Mouse (Mus musculus) forebrain, embryonic 12.5 days (tissue): ENCODE results near the gene Npw. TPM values are rescaled to one million over a fixed set of nuclear protein-coding genes. Genes with fewer than 3 reads are reported as not detected.

Source experiments
- ATAC-seq: fragments of 200-750 bp; cut with Nextera tagmentation; 2 replicates; pipeline ENCODE4 v1.8.0; 2017; ENCODE audit warnings: moderate TSS enrichment; ENCODE audit not compliant: low FRiP score
- H3K27ac ChIP-seq: fragments of 300-500 bp; sonication (generic); 2 replicates; pipeline ENCODE4 v1.5.1; 2016; ENCODE audit warnings: mild to moderate bottlenecking
- H3K27me3 ChIP-seq: fragments of 300-500 bp; sonication (generic); 2 replicates; pipeline ENCODE4 v1.6.1; 2016; ENCODE audit warnings: mild to moderate bottlenecking
- H3K36me3 ChIP-seq: fragments of 300-500 bp; sonication (generic); replicated peaks from 2 replicates; pipeline ENCODE4 v1.6.1; 2016; ENCODE audit warnings: mild to moderate bottlenecking
- H3K4me1 ChIP-seq: fragments of 300-500 bp; sonication (generic); 2 replicates; pipeline ENCODE4 v1.6.1; 2016
- H3K4me2 ChIP-seq: fragments of 300-500 bp; sonication (generic); 2 replicates; pipeline ENCODE4 v1.6.1; 2016; ENCODE audit warnings: mild to moderate bottlenecking, moderate library complexity
- H3K4me3 ChIP-seq: fragments of 300-500 bp; sonication (generic); replicated peaks from 2 replicates; pipeline ENCODE4 v1.5.1; 2016; ENCODE audit warnings: mild to moderate bottlenecking
- H3K9ac ChIP-seq: fragments of 300-500 bp; sonication (generic); 2 replicates; pipeline ENCODE4 v1.6.1; 2016; ENCODE audit warnings: mild to moderate bottlenecking
- H3K9me3 ChIP-seq: fragments of 300-500 bp; sonication (generic); 2 replicates; pipeline ENCODE4 v1.6.1; 2016
- WGBS: fragments of 180-500 bp; shearing (Covaris S2); methylation state at CpG from one replicate; pipeline ENCODE4 v1.1.7; 2016; 5-methylcytosine and 5-hydroxymethylcytosine counted together
- polyA plus RNA-seq: library from polyadenylated mRNA; unstranded; fragments of >200 nt; fragmentation: Nextera tagmentation; extraction: Ambion mirVana; gene quantifications from 2 replicates; pipeline ENCODE4 v1.2.1, GENCODE M21; 2016

The Npw gene
- polyA plus RNA-seq, 1 experiment from 2014 or later = not detected

DNA sequence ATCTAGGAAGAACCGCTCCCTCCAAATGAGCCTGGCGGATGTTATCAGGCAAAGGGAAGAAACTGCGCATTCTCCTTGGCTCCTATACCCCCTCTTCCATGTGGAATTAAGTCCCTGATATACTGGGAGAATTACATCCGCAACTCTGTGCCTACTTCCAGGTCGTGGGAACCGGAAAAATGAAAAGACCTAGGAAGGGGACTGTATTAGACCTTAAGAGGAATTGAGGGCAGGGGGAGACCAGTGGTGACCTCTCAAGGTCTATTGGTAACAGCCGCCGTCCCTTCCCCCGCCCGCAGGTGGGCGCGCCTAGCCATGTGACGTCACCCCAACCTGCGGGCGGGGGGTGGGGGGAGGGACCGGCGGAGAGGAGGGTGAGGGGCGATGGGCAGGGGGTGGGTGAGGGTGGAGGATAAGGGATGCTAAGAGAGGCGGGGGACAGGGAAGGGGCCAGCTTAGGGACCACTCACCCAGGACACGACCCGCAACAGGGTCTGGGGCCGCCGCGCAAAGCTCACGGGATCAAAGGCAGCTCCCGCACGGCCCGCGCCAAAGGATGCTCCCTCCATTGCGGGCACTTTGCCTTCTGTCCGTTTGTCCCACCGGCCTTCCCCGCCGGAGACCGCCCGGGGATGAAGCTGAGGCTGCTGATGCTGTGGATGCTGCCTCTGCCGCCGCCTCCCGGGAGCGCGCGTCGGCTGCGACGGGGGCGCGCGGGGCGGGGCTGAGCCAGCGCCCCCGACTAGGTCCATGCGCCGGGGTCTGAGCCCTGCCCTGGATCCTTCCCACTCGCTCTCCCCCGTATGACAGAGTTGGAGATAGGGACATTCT lies 31.2 kb upstream of the Npw start, which contains the start of gene Syngr3:
Syngr3 (minus strand) TSS at position 705 of the 831 bp plus-strand sequence.
- peak; percentile 59 for ATAC-seq
- Histone ChIP-seq H3K27me3 (peaks cover 52% of the 10 kb centered on the region), H3K9ac (peak within 1 kb of the TSS; percentile 77), H3K27ac (peak within 1 kb of the TSS; percentile 47; the same call in 1 of the 2 replicates), H3K4me1 (peaks cover 35% of the 10 kb centered on the region), H3K36me3 (peaks cover 15% of the 10 kb centered on the region), H3K4me2 (peak within 1 kb of the TSS; percentile 86), H3K4me3 (peak within 1 kb of the TSS; percentile 64), H3K9me3 (no peaks in the 10 kb centered on the region)
- 1% methylated on average over 53 of the region's 55 CpGs for whole genome bisulfite sequencing

DNA sequence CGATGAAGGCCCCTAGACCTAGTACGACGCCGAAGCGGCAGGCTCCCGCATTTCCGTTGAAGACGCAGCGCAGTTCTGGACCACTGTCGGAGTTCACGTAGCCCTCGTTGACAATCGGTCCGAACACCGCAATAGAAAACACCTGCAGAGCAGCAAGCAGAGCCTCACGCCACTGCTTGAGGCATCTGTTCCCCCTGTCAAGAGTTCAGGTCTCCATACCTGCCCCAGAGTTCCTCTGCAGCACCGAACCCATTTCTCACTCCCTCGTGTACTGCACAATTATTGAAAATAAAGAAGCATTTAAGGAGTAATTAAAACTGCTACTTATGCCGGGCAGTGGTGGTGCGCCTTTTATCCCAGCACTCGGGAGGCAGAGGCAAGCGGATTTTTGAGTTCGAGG lies 29.3 kb upstream of the Npw start:
- Histone ChIP-seq H3K9ac (no peak overlapping the region; the same call in 1 of the 2 replicates), H3K27ac (no peak overlapping the region), H3K4me3 (peak overlapping the region; percentile 30), H3K4me1 (peaks cover 33% of the 10 kb centered on the region), H3K36me3 (peaks cover 7% of the 10 kb centered on the region), H3K9me3 (no peaks in the 10 kb centered on the region), H3K4me2 (peak overlapping the region; percentile 52), H3K27me3 (peaks cover 52% of the 10 kb centered on the region)
- 19% methylated on average over 23 of the region's 23 CpGs for WGBS
- ATAC-seq = no peak

DNA sequence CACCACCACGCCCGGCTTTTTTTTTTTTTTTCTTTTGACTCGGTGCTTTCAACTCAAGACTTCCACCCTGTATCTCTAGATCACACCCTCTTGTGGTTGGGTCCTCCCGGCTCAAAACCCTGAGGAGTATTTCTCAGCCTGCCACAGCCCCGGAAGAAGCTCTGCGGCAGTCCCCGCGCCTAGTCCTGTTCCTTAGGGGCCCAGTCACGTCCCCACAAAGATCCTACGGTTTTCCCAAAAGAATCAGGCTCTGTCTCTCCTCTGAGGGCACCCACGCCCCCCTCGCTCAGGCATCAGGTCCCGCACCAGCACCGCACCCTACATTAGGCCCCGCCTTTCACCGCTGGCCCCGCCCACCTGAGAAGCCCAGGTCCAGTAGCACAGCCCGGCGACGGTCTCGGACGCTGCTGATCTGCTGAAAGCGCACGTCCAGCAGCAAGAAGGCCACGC lies 28.9 kb upstream of the Npw start:
- Histone ChIP-seq H3K27ac (no peak overlapping the region), H3K9ac (no peak overlapping the region; the same call in 1 of the 2 replicates), H3K4me2 (peak overlapping the region; percentile 52), H3K9me3 (no peaks in the 10 kb centered on the region), H3K27me3 (peaks cover 52% of the 10 kb centered on the region), H3K36me3 (peaks cover 7% of the 10 kb centered on the region), H3K4me1 (peaks cover 33% of the 10 kb centered on the region), H3K4me3 (peak overlapping the region; percentile 30)
- ATAC-seq = no peak
- WGBS = 3% methylated on average over 25 of the region's 25 CpGs

DNA sequence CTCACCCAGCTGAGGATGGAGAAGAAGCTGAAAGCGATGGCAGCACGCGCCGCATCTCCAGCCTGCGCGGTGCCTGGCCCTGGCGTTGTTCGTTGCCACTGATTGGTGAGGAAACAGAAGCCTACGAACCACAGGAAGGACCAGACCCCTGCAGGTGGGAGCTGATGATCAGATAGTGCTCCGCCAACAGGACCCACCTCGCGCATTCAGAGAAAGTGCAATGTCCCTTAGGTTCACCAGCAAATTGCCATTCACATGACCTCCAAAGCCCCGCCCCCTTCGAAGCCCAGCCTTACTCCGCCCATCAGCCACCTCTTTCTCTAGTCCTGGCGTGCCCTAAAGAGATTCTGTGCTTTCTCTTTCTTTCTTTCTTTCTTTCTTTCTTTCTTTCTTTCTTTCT lies 28.3 kb upstream of the Npw start:
- peaks cover 52% of the 10 kb centered on the region for H3K27me3 ChIP-seq
- H3K36me3 ChIP-seq = peaks cover 11% of the 10 kb centered on the region
- no peaks in the 10 kb centered on the region for H3K9me3 ChIP-seq
- H3K4me2 ChIP-seq = peak overlapping the region; percentile 27; the same call in 1 of the 2 replicates
- no peak overlapping the region for H3K4me3 ChIP-seq
- no peak overlapping the region for H3K27ac ChIP-seq
- H3K9ac ChIP-seq = no peak overlapping the region
- no peak for ATAC-seq
- WGBS = 23% methylated on average over 16 of the region's 16 CpGs
- H3K4me1 ChIP-seq = peaks cover 33% of the 10 kb centered on the region

DNA sequence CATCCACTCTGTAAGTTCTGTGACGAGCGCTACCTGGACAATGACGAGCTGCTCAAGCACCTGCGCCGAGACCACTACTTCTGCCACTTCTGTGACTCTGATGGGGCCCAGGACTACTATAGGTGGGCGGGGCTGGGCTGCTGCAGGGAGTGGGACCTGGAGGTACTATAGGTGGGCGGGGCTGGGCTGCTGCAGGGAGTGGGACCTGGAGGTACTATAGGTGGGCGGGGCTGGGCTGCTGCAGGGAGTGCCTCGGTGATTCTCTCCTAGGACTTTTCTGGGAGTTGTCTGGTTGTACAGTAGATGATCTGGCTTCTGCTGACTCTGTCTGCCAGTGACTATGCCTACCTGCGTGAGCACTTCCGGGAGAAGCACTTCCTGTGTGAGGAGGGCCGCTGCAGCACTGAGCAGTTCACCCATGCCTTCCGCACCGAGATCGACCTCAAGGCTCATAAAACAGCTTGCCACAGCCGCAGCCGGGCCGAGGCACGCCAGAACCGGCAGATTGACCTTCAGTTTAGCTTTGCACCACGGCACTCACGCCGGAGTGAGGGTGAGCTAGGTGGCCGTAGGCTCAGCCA lies 19.3 kb upstream of the Npw start:
- no peak for ATAC-seq
- peaks cover 62% of the 10 kb centered on the region for H3K36me3 ChIP-seq
- WGBS = 94% methylated on average over 24 of the region's 24 CpGs
- H3K27ac ChIP-seq = no peak overlapping the region
- H3K4me2 ChIP-seq = no peak overlapping the region
- H3K4me3 ChIP-seq = no peak overlapping the region
- H3K27me3 ChIP-seq = no peaks in the 10 kb centered on the region
- H3K4me1 ChIP-seq = peaks cover 6% of the 10 kb centered on the region; the same call in 1 of the 2 replicates
- H3K9me3 ChIP-seq = no peaks in the 10 kb centered on the region
- H3K9ac ChIP-seq = no peak overlapping the region

DNA sequence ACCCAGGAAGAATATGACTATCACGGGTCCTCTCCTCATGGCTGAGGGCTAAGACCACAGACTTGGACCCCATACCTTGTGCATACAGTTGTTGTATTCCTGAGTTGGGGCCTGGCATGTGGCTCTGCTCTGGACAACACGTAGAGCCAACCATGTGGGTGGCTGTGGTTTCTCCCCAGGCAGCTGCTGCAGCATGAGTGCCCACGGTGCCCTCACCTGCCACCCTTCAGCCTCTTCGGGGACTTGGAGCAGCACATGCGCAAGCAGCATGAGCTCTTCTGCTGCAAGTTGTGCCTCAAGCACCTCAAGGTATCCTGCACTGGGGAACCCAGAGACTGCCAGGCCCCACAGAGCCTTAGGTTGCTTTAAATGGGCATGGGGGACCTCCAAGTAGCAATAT lies 18.6 kb upstream of the Npw start:
- no peak for ATAC-seq
- no peak overlapping the region for H3K4me2 ChIP-seq
- H3K4me3 ChIP-seq = no peak overlapping the region
- H3K36me3 ChIP-seq = peaks cover 55% of the 10 kb centered on the region
- no peak overlapping the region for H3K27ac ChIP-seq
- H3K27me3 ChIP-seq = no peaks in the 10 kb centered on the region
- H3K9ac ChIP-seq = no peak overlapping the region
- 94% methylated on average over 5 of the region's 5 CpGs for WGBS
- peaks cover 13% of the 10 kb centered on the region for H3K4me1 ChIP-seq
- H3K9me3 ChIP-seq = no peaks in the 10 kb centered on the region

DNA sequence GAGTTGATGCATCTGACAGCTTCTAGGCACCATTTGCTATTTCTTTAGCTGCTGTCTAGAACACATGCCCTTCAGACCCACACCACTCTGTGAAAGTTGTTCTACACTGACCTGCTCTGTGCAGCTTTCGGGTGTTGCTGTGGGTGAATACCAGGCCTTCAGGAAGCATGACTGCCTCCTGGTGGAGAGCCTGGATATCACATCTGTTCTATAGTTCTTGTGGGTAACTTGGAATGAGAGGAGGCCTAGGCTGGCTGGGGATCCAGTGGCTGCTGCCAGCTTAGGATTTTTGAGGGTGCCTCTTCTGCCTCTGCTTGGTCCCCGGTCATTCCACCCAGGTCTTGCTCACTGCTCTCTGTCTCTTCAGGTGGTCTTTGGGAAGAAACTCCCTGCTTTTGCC lies 17.9 kb upstream of the Npw start:
- H3K27me3 ChIP-seq = no peaks in the 10 kb centered on the region
- H3K36me3 ChIP-seq = peaks cover 48% of the 10 kb centered on the region
- WGBS = 51% methylated on average over 2 of the region's 2 CpGs
- H3K9ac ChIP-seq = no peak overlapping the region
- H3K4me1 ChIP-seq = peaks cover 20% of the 10 kb centered on the region
- H3K4me3 ChIP-seq = no peak overlapping the region
- H3K4me2 ChIP-seq = no peak overlapping the region
- H3K9me3 ChIP-seq = no peaks in the 10 kb centered on the region
- no peak overlapping the region for H3K27ac ChIP-seq
- peak; percentile 44; the same call in 1 of the 2 replicates for ATAC-seq

DNA sequence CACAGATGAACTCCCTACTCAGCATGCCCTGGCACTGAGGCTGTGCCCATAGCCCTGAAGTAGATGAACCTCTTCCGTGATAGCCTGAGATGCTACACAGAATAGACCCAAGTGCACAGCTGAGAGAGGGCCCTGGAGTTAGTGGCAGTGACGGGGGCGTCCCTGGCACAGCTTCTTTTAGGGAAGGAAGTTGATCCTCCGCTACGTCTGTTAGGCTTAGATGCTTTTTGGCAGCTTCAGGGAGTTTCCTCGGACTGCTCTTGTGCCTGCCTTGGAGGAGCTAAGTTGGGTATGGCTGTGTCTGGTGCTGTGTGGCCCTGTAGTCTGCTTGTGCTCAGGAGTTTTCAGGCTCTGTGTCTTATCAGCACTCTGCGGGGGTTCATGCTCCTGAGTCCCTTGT lies 16.0 kb upstream of the Npw start:
- H3K36me3 ChIP-seq = peaks cover 29% of the 10 kb centered on the region
- no peaks in the 10 kb centered on the region for H3K27me3 ChIP-seq
- H3K9me3 ChIP-seq = no peaks in the 10 kb centered on the region
- H3K9ac ChIP-seq = 0 out of 2 replicates have a peak overlapping the region, but pooled peaks have one; percentile 2
- no peak for ATAC-seq
- H3K4me3 ChIP-seq = no peak overlapping the region
- peaks cover 33% of the 10 kb centered on the region for H3K4me1 ChIP-seq
- H3K27ac ChIP-seq = no peak overlapping the region
- H3K4me2 ChIP-seq = no peak overlapping the region
- WGBS = 93% methylated on average over 7 of the region's 7 CpGs

DNA sequence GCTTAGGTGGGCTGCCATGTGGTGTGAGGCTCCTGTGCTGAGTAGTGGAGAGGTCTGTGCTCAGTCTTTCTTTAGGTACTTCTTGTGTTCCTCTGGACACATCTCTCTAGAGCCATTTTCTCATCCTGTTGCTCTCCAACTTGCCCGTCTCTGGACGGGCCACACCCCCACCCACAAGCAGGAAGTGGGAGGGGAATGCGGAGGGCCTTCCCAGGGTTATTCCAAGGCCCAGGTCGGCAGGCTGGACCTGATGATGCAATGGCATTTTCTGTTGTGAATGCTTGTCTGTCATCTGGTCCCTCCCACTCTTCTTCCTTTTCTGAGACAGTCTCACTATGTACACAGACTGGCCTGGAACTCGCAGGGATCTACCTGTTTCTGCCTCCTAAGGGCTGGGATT lies 13.9 kb upstream of the Npw start:
- no peak overlapping the region for H3K4me3 ChIP-seq
- no peak for ATAC-seq
- peaks cover 38% of the 10 kb centered on the region for H3K4me1 ChIP-seq
- no peaks in the 10 kb centered on the region for H3K9me3 ChIP-seq
- no peak overlapping the region for H3K4me2 ChIP-seq
- peaks cover 7% of the 10 kb centered on the region for H3K36me3 ChIP-seq
- H3K27me3 ChIP-seq = no peaks in the 10 kb centered on the region
- H3K9ac ChIP-seq = 0 out of 2 replicates have a peak overlapping the region, but pooled peaks have one; percentile 13
- no peak overlapping the region for H3K27ac ChIP-seq
- WGBS = 36% methylated on average over 5 of the region's 5 CpGs

DNA sequence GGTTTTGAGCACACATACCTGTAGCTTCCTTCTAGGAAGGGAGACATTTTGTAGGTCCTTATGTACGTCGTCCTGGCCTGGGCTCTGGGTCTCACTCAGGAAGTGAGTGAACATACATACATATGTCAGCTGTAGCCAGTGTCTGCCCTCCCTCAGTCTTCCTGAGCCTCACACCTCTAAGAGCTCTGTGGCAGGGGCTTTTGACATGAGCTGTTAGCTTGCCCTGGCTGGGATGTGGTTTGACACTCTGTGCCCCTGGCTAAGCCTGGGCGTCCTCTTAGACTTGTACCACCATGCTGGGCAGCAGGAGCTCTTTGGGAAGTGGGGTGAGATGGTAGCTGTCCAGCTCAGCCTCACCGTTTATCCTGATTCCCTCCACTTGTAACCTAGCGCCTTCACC lies 13.1 kb upstream of the Npw start:
- H3K4me3 ChIP-seq = 0 out of 2 replicates have a peak overlapping the region, but pooled peaks have one; percentile 99
- H3K9ac ChIP-seq = peak overlapping the region; percentile 99

DNA sequence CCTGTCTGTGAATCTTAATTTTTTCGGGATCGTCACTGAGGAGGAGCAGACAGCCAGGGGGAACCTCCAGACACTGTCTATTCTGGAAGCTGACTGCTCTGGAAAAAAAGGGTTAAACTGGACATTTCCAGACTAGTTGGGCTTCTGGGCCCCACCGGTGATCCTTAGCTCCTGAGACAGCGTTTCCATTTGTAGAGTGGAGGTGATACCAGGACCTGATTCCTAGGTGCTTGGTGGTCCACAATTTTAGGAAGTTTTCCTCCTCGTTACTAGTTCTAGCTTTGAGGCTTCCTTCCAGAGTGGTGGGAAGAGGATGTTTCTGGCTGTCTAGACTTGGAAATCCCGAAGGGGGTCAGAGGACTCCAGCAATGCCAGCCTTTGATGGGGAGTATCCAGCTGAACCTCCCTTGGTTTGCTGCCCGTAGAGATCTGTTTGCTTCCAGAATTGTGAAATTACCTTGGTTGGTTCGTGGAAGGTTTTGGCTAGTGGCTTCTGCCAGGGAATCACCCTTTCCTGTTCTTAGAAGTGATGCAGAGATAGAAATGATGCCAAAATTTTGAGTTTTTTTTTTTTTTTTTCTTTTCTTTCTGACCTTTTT lies 12.1 kb upstream of the Npw start:
- Histone ChIP-seq H3K4me3 (peak overlapping the region; percentile 99), H3K36me3 (no peaks in the 10 kb centered on the region; the same call in 1 of the 2 replicates), H3K9ac (peak overlapping the region; percentile 99), H3K27ac (peak overlapping the region; percentile 85; the same call in 1 of the 2 replicates), H3K27me3 (peaks cover 4% of the 10 kb centered on the region; the same call in 1 of the 2 replicates), H3K9me3 (no peaks in the 10 kb centered on the region), H3K4me2 (peak overlapping the region; percentile 86), H3K4me1 (peaks cover 38% of the 10 kb centered on the region)
- ATAC-seq = no peak
- 15% methylated on average over 8 of the region's 8 CpGs for WGBS

More for the DNA sequence above, 13.1 kb upstream of the Npw start:
- 78% methylated on average over 5 of the region's 5 CpGs for WGBS
- no peaks in the 10 kb centered on the region; the same call in 1 of the 2 replicates for H3K36me3 ChIP-seq
- no peaks in the 10 kb centered on the region for H3K27me3 ChIP-seq
- ATAC-seq = no peak
- peak overlapping the region; percentile 86 for H3K4me2 ChIP-seq
- H3K4me1 ChIP-seq = peaks cover 38% of the 10 kb centered on the region
- no peaks in the 10 kb centered on the region for H3K9me3 ChIP-seq
- H3K27ac ChIP-seq = no peak overlapping the region
